Mouse (Mus musculus) Muller cell, postnatal 12 days (primary cell): ENCODE data around the gene Cdyl.

Source experiments
- DNase-seq: peaks from one replicate; pipeline ENCODE4 v3.0.0-alpha.2; 2015; ENCODE audit errors: inconsistent ontology term

Cdyl gene

GRCm38 (mm10) chr13:35689560-35689959 is 29.9 kb downstream of the Cdyl start:
- DNase-seq, result no peak

- no peak for DNase-seq
Observed at GRCm38 (mm10) chr13:35717658-35718057, 58.0 kb downstream of the Cdyl start.

- DNase-seq, result no peak
Observed at GRCm38 (mm10) chr13:35719581-35719980, 59.9 kb downstream of the Cdyl start.

GRCm38 (mm10) chr13:35723073-35723472 is 63.4 kb downstream of the Cdyl start:
- DNase-seq, result no peak

- no peak for DNase-seq
Observed at GRCm38 (mm10) chr13:35726025-35726424, 66.4 kb downstream of the Cdyl start.

- no peak for DNase-seq
Observed at GRCm38 (mm10) chr13:35732131-35732530, 72.5 kb downstream of the Cdyl start.

GRCm38 (mm10) chr13:35732891-35733596 is 73.4 kb downstream of the Cdyl start:
- DNase-seq, result no peak

- DNase-seq, result no peak
Observed at GRCm38 (mm10) chr13:35737565-35737964, 77.9 kb downstream of the Cdyl start.

GRCm38 (mm10) chr13:35738210-35738609 is 78.6 kb downstream of the Cdyl start:
- DNase-seq, result no peak

GRCm38 (mm10) chr13:35739473-35739872 is 79.8 kb downstream of the Cdyl start:
- DNase-seq, result peak; percentile 2

GRCm38 (mm10) chr13:35740301-35741039 is 80.8 kb downstream of the Cdyl start:
- DNase-seq, result no peak

GRCm38 (mm10) chr13:35741040-35741619 is 81.5 kb downstream of the Cdyl start:
- peak; percentile 97 for DNase-seq

GRCm38 (mm10) chr13:35741620-35742421 is 82.2 kb downstream of the Cdyl start:
- DNase-seq, result peak; percentile 60

- no peak for DNase-seq
Observed at GRCm38 (mm10) chr13:35742696-35743095, 83.1 kb downstream of the Cdyl start.

- DNase-seq, result no peak
Observed at GRCm38 (mm10) chr13:35743196-35743595, 83.6 kb downstream of the Cdyl start.

GRCm38 (mm10) chr13:35749194-35749593 is 89.6 kb downstream of the Cdyl start:
- no peak for DNase-seq

- no peak for DNase-seq
Observed at GRCm38 (mm10) chr13:35749680-35750079, 90.0 kb downstream of the Cdyl start.

- no peak for DNase-seq
Observed at GRCm38 (mm10) chr13:35752046-35752445, 92.4 kb downstream of the Cdyl start.

- no peak for DNase-seq
Observed at GRCm38 (mm10) chr13:35755002-35755401, 95.4 kb downstream of the Cdyl start.

- no peak for DNase-seq
Observed at GRCm38 (mm10) chr13:35755655-35756283, 96.1 kb downstream of the Cdyl start.
